Mouse (Mus musculus) testis, adult 2 months (tissue): ENCODE measurements around the gene Klb.

ENCODE experiments used
- CTCF ChIP-seq: fragments of 200-500 bp; IDR thresholded peaks from 2 replicates; pipeline ENCODE4 v1.5.1; 2012; ENCODE audit warnings: low read depth, mild to moderate bottlenecking, inconsistent platforms, low read length, moderate library complexity; ENCODE audit not compliant: control insufficient read depth, insufficient read depth, insufficient replicate concordance
- POLR2A ChIP-seq: fragments of 200-500 bp; IDR thresholded peaks from 2 replicates; pipeline ENCODE4 v1.6.1; 2012; ENCODE audit warnings: low read depth, mild to moderate bottlenecking, inconsistent platforms, low read length, moderate library complexity; ENCODE audit not compliant: control insufficient read depth

- TF ChIP-seq POLR2A (no peak), CTCF (no peak)
Observed at GRCm38 (mm10) chr5:65348168-65348567, at the start of gene Klb.
